Mouse (Mus musculus) gastrocnemius, postnatal 10 days (tissue): ENCODE results near the gene Gm10282. TPM values are rescaled to one million over a fixed set of nuclear protein-coding genes. Genes with fewer than 3 reads are reported as not detected.

Source experiments
- DNase-seq: peaks from one replicate; pipeline ENCODE4 v3.0.0; 2021; ENCODE audit warnings: mixed read lengths
- total RNA-seq, 2 experiments: library from RNA; stranded (reverse); gene quantifications; 2 replicates each; pipeline ENCODE4 v1.2.3; 2021

Gene Gm10282
- total RNA-seq, 2 experiments from 2014 or later, result 14.2 to 15.8 TPM

DNA sequence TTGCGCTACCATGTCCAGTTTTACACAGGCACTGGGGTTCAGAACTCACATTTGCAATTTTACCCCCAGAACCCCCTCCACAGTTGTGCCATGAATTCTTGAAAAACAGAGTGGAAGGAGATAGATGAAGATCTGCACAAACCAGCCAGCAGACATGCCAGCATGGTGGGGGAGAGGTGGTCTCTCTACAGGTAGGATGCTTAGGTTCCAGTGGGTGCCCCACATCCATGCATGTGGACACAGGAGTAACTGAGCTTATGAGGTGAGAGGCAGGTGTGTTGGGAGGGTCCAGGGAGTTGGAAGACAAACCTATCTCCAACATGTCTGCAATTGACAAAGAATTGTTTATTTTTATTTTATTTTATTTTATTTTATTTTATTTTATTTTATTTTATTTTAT, 6.1 kb downstream of the Gm10282 start:
- no peak for DNase-seq

DNA sequence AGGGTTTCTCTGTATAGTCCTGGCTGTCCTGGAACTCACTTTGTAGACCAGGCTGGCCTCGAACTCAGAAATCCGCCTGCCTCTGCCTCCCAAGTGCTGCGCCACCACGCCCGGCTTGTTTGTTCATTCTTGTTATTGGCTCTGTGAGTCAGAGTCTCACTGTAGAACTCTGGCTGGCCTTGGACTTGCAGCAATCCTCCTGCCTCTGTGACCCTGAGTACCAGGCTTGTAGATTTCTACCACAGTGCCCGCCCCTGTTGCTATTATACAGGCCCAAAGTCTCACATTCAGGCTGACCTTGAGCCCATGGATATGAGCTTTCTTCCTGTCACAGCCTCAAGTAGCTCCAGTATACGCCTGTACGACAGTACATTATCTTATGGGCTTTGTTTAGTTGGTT, 8.5 kb downstream of the Gm10282 start:
- no peak for DNase-seq

DNA sequence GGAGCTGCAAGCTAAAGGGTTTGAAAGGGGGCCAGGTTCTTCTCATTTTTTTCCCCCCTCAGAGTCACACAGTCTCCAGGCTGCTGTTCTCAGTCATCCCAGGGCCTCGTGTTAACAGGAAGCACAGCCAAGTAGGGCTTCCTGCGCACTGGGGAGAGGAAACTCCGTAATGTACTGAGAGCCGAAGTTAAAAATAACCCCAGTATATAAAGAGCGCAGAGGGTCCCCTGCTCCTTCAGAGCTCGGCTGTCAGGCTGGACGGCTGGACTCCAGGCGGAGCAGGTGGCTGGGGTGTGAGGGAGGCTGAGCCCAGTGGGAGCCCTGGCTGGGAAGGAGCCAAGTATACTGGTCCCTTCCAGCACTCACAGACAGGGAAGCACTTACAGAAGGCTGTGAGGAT, 9.4 kb downstream of the Gm10282 start:
- DNase-seq, result peak; percentile 86

DNA sequence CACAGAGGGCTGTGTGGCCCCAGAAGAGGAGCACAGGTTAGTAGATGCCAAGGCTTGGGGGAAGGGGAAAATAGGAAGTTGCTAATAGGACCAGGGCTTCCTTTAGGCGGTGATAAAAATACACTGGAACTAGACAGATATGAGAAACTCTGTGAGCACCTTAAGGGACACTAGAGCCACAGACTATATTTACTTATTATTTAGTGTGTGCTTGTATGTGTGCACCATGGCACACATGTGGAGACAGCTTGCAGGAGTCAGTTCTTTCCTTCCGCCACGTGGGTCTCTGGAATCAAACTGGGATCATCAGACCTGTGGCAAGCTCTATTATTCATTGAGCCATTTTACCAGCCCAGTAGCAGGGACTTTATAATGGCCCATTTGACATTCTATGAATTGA, 9.9 kb downstream of the Gm10282 start:
- DNase-seq, result no peak

DNA sequence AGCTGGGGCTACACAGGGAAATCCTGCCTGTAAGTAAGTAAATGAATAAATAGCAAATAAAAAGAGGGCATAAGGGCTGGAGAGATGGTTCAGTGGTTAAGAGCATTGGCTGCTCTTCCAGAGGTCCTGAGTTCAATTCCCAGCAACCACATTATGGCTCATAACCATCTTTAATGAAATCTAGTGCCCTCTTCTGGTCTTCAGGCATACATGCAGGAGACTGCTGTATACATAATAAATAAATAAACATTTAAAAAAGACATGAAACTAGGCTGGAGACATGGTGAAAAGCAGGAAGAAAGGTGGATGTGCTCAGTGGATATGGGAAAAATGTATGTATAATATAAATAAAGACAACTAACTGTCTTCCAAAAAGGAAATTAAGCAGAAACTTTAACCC, 11.8 kb downstream of the Gm10282 start:
- no peak for DNase-seq

DNA sequence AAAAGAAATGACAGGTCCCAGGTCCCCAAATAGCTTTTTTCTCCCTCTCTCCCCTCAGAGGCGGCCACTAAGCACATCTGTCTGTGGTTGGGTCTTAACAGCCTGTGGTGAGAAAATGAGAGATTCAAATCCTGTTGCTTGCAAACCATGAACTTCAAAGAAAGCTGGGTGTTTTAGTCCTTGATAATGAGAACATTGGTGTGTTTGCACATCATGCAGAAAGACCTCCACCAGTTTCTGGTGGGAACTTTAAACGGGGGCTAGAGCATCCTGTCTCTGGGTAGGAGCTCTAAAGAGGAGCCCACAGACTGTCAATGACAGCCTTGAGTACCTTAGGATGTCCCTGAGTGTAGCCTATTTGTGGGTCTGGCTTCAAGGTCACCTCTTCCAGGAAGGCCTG, 14.0 kb downstream of the Gm10282 start:
- no peak for DNase-seq

DNA sequence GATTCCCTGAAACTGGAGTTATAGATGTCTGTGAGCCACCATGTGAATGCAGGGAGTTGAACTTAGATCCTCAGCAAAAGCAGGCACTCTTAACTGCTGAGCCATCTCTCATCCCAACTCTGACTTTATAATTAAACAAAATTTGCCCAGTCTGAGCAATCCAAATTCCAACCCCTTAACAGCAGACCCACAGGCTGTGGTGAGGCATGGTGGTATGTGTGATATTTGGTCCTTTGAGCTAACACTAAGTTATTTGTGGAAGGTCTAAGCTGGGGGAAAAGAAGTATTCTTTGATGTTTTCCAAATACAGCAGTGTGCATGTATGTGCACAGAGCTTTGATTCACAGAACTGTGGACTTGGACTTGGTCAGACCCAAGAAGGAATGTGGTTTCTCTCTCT, 16.0 kb downstream of the Gm10282 start:
- DNase-seq, result no peak

DNA sequence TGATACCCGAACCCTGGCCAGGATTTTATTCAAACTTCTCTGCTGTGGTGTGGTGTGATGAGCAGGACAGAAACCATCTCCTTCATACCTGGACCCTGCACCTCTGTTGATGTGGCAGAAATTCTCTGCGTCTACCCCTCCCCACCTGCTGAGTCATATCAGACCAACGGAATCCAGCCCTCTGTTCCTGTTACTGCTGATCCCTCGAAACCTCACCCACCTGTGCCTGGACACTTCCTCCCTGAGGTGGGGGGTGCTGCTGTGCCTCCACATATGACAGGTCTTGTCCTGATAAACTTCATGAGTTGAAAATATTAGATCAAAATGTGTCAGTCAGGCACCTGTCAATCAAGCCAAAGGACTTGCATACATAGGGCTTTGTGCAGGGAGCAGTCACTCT, 19.8 kb downstream of the Gm10282 start:
- DNase-seq, result no peak

DNA sequence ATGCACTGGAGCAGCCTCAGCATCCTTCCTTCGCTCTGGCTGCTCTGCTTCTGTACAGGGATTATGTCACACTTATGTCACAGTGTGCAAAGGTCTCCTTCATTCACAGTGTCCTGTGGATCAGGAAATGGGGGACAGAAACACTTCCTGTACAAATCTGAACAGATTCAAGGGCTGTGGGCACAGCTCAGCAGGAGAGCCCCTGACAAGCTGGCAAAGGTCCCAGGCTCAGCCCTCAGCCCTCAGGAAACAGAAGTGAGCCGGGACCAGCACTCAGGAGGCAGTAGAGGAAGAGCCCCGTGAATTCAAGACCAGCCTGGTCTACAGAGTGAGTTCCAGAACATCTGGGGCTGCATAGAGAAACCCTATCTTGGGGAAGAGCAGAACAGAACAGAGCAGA, 23.4 kb downstream of the Gm10282 start:
- DNase-seq, result no peak

DNA sequence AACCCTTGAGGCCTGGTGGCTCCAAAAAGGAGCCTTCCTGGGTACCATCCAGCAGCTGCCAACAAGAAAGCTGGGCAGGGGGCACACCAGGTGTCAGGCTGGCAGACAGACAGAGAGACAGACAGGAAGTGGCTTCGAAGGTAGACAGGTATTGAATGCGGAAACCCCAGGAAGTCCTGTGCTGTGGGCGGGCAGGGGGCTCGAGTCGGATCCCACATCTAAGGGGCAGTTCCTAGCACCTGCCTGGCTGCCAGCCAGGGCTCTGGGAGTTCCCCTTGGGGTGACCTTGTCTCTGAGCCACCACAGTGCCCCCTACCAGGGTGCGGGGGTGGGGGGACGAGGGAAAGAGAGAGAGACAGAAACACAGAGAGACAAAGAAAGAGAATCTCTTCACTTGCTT, 25.9 kb downstream of the Gm10282 start:
- no peak for DNase-seq

DNA sequence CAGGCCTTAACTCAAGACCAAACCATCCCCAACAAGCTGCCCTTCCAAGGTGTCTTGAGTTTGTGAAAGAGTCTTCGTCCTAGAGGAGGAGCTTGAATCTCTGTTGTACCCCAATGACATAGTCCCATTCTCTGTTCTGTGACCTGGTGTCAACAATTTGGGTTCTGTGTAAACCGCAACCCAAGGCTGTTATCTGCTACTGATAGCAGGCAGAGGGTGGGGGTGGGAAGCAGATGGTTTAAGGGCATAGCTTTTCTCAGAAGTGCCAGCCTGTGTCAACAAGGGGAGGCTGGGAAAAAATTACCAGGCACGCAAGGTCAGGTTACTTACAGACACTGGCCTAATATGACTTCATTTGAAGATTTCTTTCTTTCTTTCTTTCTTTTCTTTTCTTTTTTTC, 27.8 kb downstream of the Gm10282 start:
- DNase-seq, result no peak

DNA sequence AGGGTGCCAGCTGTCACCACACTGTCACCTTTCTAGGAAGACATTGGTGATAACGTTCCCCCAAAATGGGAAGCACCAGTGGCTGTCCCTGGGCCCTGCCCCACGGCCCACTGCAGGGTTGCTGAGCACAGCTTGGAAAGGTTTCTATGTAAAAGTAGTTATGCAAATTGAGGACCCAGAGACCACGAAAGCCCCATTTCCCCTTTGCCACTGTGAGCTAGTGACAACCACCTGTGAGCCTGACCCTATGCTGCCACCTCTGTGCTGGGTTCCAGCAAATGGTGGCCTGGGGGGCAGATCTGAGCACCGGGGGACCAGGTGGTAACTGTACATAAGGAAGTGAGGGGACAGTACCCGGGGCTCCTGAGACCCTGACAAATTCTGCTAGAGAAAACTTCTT, 31.3 kb downstream of the Gm10282 start:
- no peak for DNase-seq

DNA sequence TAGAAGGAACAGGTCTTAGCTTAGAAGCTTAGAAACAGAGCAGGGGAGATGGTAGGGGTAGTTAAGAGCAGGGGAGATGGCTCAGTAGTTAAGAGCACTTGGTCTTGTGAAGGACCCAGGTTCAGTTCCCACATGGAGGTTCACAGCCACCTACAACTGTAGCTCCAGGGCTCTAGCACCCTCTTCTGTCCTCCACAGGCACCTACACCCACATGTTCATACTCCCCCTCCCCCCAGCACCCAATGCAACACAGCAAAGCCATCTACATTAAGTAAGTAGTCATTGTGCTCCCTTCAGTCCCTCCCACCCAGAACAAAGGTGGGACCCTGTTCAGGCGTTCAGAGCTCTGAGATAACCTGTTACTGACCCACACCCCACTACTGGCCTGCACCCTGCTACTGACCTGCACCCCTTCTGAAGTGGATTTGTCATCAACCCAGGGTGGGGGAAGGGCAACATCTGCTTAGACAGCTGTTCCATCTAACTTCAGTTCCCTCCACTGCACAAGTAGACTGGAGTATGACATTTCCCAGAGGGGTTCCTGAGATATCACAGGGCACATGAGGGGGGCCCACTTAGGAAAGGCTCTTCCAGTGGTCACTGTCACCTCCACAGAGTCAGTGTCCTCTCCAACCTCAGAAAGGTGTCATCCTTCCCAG, 31.8 kb downstream of the Gm10282 start:
- no peak for DNase-seq

DNA sequence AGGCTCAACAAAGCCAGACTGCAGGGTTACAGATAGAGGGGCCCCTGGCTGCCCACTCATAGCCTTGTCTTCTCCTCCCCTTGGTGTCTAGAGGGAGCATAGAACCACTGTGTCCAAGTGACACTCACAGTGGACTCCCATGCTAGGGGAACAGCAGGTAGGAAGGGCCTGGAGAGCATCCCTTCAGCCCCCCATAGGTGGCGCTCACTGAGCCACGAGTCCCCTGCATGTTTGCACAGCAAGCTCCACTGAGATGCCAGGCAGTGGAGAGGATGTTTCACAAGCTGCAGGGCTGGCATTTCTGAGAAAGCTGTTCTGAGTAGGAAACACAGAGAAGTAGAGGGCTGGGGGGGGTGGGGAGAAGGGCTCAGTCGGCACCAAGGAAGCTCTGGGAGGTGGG, 32.7 kb downstream of the Gm10282 start:
- DNase-seq, result peak; percentile 63

DNA sequence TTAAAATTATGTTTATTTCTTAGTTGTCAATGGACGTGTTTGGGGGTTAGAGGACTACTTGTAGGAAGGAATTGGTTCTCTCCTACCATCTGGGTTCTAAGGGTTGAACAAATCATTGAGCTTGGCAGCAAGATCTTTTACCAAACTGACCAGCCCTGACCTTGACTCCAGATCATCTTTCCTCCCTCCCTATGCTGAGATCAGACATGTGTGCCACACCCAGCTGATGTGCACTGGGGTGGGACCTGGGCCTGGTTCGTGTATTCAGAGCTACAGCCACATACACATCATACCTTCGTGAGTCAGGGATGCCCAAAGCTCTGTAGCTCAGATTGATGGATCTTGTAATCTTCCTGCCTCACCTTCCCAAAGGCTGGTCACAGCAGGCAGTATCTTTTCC, 33.4 kb downstream of the Gm10282 start:
- no peak for DNase-seq

DNA sequence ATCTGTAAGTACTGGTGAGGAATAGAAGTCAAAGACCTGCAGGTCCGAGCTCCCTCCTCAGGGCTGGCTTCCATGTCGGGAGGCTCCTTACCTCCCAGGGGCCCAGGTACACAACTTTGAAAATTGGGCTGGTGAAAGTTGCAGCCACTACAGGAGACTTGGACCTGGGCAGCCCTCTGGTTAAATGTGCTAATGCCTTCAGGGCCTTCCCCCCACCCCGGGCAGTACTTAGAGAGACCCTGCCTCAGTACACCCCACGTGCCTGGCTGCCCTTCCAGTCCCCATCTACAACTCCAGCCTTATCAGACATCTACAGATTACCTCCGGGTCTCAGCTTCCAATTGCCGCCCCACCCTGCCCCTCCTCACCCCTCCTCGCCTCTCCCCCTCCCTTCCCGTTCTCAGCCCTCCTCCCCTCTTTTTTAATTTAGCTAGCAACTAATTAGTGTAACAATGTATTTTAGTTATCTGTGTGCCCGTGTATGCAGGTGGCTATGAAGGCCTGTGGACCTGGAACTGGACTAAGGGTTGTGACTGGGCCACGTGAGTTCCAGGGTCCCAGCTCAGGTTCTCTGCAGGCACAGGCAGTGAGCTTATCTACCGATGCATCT, 33.9 kb downstream of the Gm10282 start:
- no peak for DNase-seq

DNA sequence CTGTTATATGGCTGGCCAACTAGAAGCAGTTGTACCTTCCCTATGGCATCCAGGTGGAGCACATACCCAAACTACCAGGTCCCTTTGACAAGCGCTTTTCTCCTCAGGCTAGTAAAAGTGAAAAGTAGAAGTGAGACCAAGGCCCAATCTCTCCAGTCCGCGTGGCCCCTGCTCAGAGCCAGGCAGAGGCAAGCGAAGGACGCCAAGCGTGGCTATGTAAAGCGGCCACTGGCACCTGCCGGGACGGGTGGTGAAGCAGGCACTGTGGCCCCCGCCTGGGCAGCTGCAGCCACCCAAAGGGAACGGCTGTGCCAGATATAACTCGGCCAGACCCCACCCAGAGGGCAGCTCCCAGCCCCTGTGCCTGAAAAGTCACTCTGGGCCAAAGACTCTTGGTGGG, 34.5 kb downstream of the Gm10282 start:
- no peak for DNase-seq

DNA sequence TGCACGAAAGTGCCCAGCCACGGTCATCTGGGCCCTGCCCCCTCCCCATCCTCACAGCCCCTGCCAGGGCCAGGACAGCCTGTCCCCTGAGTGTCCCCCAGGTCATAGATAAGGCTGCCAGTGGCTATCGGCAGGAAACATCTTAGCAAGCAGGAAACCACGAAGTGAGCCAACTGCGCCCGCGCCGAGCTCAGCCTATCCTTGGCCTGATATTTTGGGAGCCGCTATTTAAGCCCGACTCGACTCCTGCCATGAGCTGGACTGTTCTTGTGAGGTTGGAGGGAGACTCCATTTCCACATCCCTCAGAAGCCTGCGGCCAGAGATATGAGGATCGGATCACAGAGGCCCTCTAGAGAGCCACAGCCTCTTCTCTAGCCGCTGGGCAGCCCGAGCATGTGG, 36.7 kb downstream of the Gm10282 start:
- DNase-seq, result peak; percentile 45

DNA sequence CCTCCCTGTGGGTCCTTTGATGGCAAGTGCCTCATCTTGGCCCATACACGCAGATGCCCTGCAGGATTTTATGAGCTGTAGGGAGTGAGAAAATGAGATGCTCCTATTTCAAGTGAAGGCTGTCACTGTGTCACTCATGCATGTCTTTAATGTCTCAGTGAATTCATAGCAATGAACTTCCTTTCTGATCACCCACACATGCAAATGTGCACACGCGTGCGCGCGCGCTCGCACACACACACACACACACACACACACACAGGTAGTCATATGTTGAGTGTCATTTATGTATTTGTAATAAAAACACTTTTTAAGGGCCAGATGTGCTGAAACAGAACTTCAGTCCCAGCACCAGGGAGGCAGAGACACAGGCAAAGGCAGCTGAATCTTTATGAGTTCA, 38.0 kb downstream of the Gm10282 start:
- no peak for DNase-seq

DNA sequence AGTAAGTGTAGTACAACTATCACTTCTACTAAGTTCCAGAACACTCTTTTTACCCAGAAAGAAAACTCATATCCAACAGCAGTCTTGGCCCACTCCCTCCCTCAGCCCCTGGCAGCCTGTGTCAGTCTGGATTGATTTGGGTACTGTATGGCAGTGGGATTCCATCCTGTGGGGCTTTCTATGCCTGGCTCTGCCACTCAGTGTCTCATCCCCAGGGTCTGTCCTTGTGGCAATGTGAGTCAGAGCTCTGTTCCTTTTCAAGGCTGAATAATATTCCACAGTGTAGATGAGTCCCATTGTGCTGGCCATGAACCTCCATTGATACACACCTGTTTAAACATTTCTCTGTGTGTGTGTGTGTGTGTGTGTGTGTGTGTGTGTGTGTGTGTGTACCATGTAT, 38.4 kb downstream of the Gm10282 start:
- no peak for DNase-seq

DNA sequence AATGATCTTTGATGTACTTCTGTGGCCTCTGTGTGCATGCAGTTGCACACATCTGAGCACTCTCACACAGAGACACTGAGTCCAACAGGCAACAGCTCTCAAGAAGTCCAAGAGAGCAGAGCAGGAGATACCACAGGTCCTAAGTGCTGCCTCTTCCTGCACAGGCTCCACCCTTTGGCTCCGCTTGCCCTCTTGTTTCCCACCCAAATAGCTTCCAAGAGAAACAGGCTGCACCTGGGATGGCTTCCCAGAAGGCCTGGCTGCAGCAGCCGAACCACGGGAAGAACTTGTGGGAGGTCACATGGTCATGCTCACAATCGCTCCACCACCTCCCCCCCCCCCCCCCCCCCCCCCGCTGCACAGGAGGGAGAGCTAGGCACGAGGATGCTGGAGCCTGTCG, 39.7 kb downstream of the Gm10282 start:
- DNase-seq, result no peak

DNA sequence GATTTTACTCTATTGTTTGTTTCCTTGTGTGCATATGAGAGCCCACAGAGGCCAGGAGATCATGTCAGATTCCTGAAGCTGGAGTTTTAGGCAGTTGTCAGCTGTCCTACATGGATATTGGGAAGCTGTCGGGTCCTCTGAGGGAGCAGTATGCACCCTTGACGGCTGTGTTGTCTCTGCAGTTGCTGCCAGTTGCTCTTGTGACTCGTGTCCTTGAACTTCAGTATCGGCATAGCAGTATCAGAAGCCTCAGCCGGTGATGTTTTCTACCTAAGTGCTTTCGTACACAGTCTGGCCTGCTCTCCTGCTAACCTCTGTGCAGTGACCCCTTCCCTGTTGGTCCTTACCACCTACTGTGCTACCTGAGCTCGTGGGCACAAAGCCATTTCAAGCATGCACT, 41.6 kb downstream of the Gm10282 start:
- no peak for DNase-seq

DNA sequence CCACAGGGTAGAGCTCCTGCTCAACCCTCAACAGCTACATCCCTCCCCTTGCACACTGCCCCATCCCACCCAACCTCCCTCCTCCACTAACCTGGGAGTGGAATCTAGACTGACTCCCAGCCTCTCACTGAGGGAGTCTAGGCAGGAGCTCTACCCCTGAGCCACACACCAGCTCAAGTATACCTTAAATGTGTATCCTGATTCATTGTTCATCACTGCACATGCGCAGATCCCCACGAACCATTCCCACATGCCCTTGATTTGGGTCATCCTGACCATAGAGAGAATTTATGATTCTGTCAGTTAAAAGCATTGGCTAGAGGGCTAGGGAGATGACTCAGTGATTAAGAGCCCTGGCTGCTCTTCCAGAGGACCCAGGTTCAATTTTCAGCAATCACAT, 42.3 kb downstream of the Gm10282 start:
- no peak for DNase-seq

DNA sequence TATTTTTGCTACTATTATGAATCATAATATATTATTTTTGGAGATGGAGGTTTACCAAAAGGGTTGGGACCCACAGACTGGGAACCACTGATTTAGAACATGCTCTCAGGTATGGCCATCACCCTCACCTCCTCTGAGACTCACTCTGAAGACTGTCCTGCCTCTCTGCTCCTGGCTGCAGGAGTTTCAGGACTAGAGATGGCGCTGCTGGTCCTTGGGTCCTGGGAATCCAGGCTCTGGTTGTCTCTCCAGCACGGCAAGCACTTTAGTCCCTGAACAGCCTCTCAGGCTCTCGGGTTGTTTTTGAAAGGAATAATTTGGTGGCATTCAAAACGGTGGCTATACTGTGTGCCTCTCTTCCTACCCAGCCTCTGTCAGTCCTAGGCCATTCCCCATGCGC, 43.2 kb downstream of the Gm10282 start:
- no peak for DNase-seq

DNA sequence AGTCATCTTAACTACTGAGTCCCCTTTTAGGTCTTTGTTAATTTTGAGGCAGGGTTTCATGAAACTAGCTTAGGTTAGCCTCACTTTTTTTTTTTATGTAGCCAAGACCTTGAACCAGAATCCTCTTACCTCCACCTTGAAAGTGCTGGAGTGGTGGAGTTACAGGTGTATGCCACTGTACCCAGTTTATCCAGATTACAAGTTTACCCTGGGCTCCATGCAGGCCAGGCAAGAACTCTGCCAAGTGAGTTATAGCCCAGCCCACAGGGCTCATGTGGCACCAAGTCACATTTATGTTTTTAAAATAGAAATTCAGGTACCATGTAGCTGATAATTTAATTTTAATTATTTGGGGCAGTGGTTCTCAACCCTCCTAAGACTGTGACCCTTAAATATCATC, 43.6 kb downstream of the Gm10282 start:
- DNase-seq, result no peak
